Mouse (Mus musculus) intestine, embryonic 14.5 days (tissue): ENCODE results near the gene Gm45062. TPM values are rescaled to one million over a fixed set of nuclear protein-coding genes. Genes with fewer than 3 reads are reported as not detected.

Source experiments
- ATAC-seq: fragments of 200-750 bp; cut with Nextera tagmentation; replicated peaks from 2 replicates; pipeline ENCODE4 v1.8.0; 2017; ENCODE audit warnings: low read depth, moderate number of reproducible peaks, moderate TSS enrichment, moderate library complexity; ENCODE audit not compliant: low FRiP score, low TSS enrichment
- DNase-seq: peaks from one replicate; pipeline ENCODE4 v3.0.0-alpha.2; 2018; ENCODE audit warnings: low spot score
- H3K27ac ChIP-seq: fragments of 300-500 bp; sonication (generic); 2 replicates; pipeline ENCODE4 v1.5.1; 2014; ENCODE audit warnings: low read depth, mild to moderate bottlenecking, control low read depth
- H3K27me3 ChIP-seq: fragments of 300-500 bp; sonication (generic); replicated peaks from 2 replicates; pipeline ENCODE4 v1.6.1; 2014; ENCODE audit warnings: low read length, control low read depth; ENCODE audit not compliant: control insufficient read depth, insufficient read depth
- H3K36me3 ChIP-seq: fragments of 300-500 bp; sonication (generic); 2 replicates; pipeline ENCODE4 v1.6.1; 2014; ENCODE audit warnings: low read length, control low read depth; ENCODE audit not compliant: control insufficient read depth, insufficient read depth
- H3K4me1 ChIP-seq: fragments of 300-500 bp; sonication (generic); replicated peaks from 2 replicates; pipeline ENCODE4 v1.6.1; 2014; ENCODE audit warnings: low read length, control low read depth, mixed read lengths; ENCODE audit not compliant: control insufficient read depth, insufficient read depth
- H3K4me2 ChIP-seq: fragments of 300-500 bp; sonication (generic); 2 replicates; pipeline ENCODE4 v1.6.1; 2014; ENCODE audit warnings: low read length
- H3K4me3 ChIP-seq: fragments of 300-500 bp; sonication (generic); 2 replicates; pipeline ENCODE4 v1.5.1; 2014; ENCODE audit warnings: low read depth, low read length, control low read depth, mixed read lengths
- H3K9ac ChIP-seq: fragments of 300-500 bp; sonication (generic); 2 replicates; pipeline ENCODE4 v1.6.1; 2014; ENCODE audit warnings: mild to moderate bottlenecking, low read length
- H3K9me3 ChIP-seq: fragments of 300-500 bp; sonication (generic); 2 replicates; pipeline ENCODE4 v1.6.1; 2016; ENCODE audit warnings: low read length, control low read depth; ENCODE audit not compliant: control insufficient read depth
- WGBS: fragments of 180-500 bp; shearing (Covaris S2); extraction: QIAGEN DNeasy Blood & Tissue Kit; methylation state at CpG from one replicate; pipeline ENCODE4 v1.1.7; 2014; 5-methylcytosine and 5-hydroxymethylcytosine counted together
- polyA plus RNA-seq: library from polyadenylated mRNA; unstranded; fragments of >200 nt; fragmentation: Nextera tagmentation; extraction: Ambion mirVana; gene quantifications from 2 replicates; pipeline ENCODE4 v1.2.1, GENCODE M21; 2014

The Gm45062 gene
- polyA plus RNA-seq, 1 experiment from 2014 or later = 8.6 TPM

GRCm38 (mm10) chr6:8473498-8473897 lies 214.2 kb downstream of the Gm45062 start:
- Histone ChIP-seq H3K27ac (peak overlapping the region; percentile 36; the same call in 1 of the 2 replicates), H3K9me3 (no peaks in the 10 kb centered on the region), H3K4me2 (no peak overlapping the region), H3K4me1 (peaks cover 8% of the 10 kb centered on the region; the same call in 1 of the 2 replicates), H3K9ac (no peak overlapping the region), H3K36me3 (no peaks in the 10 kb centered on the region), H3K4me3 (no peak overlapping the region), H3K27me3 (no peaks in the 10 kb centered on the region)
- DNase-seq = no peak
- WGBS = 48% methylated on average over 5 of the region's 5 CpGs
- no peak for ATAC-seq

DNA sequence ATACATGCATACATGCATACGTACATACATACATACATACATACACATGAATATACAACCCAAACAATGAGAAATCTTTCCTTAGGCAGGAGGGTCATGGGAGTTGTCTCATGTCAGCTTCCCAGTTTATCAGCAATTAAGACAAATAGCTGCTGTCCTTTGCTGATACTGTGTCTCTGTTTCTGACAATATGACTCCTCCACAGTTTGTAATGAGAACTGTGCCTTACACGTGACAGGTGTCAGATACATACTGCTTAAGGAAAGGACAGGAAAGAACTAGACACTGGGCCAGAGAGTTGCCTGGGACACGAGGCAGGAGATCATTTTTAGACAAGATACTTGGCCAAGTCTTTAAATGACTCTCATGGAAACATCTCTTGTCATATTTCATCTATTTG lies 215.1 kb downstream of the Gm45062 start:
- peaks cover 8% of the 10 kb centered on the region; the same call in 1 of the 2 replicates for H3K4me1 ChIP-seq
- no peak for ATAC-seq

DNA sequence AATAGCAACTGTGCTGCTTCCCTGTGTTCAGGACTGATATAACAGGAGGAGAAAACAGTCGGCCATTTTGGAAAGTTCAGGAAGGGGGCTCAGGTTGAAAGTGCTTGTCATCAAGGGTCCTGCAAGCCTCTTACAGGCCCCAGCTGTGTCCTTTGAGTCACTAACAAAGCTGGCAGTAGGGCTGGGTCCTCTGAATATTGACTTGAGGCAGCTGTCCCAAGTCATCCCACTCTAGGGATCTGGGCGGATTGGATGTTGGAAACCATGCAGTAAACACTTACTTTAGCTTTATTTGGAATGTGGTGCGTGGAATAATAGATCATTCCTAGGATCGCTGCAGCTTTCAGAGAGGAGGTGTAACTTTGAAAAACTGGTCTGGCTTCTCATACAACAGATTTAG lies 215.6 kb downstream of the Gm45062 start:
- DNase-seq = no peak
- no peak for ATAC-seq

More for the DNA sequence above, 215.1 kb downstream of the Gm45062 start:
- Histone ChIP-seq H3K27ac (no peak overlapping the region), H3K4me2 (no peak overlapping the region), H3K9me3 (no peaks in the 10 kb centered on the region), H3K9ac (no peak overlapping the region), H3K27me3 (no peaks in the 10 kb centered on the region), H3K4me3 (no peak overlapping the region), H3K36me3 (no peaks in the 10 kb centered on the region)
- no peak for DNase-seq
- WGBS = 72% methylated on average over 3 of the region's 3 CpGs

GRCm38 (mm10) chr6:8479176-8479575 lies 219.9 kb downstream of the Gm45062 start:
- Histone ChIP-seq H3K9me3 (no peaks in the 10 kb centered on the region), H3K4me1 (0 out of 2 replicates have a peak, but pooled peaks cover 2% of the 10 kb centered on the region), H3K27ac (no peak overlapping the region), H3K4me3 (no peak overlapping the region), H3K36me3 (no peaks in the 10 kb centered on the region), H3K4me2 (no peak overlapping the region), H3K9ac (no peak overlapping the region), H3K27me3 (no peaks in the 10 kb centered on the region)
- ATAC-seq (no peak), DNase-seq (no peak)
- 57% methylated on average over 1 of the region's 1 CpGs for WGBS

More for the DNA sequence above, 215.6 kb downstream of the Gm45062 start:
- H3K9ac ChIP-seq = no peak overlapping the region
- H3K27ac ChIP-seq = no peak overlapping the region
- peaks cover 8% of the 10 kb centered on the region; the same call in 1 of the 2 replicates for H3K4me1 ChIP-seq
- H3K36me3 ChIP-seq = no peaks in the 10 kb centered on the region
- 64% methylated on average over 4 of the region's 4 CpGs for WGBS
- no peaks in the 10 kb centered on the region for H3K9me3 ChIP-seq
- H3K4me3 ChIP-seq = no peak overlapping the region
- no peak overlapping the region for H3K4me2 ChIP-seq
- H3K27me3 ChIP-seq = no peaks in the 10 kb centered on the region

GRCm38 (mm10) chr6:8484437-8485275 lies 225.4 kb downstream of the Gm45062 start:
- Histone ChIP-seq H3K4me1 (no peaks in the 10 kb centered on the region), H3K36me3 (no peaks in the 10 kb centered on the region), H3K4me3 (no peak overlapping the region), H3K27ac (no peak overlapping the region), H3K9ac (no peak overlapping the region), H3K4me2 (no peak overlapping the region), H3K27me3 (no peaks in the 10 kb centered on the region), H3K9me3 (no peaks in the 10 kb centered on the region)
- DNase-seq (no peak), ATAC-seq (no peak)
- WGBS = 92% methylated on average over 17 of the region's 17 CpGs

DNA sequence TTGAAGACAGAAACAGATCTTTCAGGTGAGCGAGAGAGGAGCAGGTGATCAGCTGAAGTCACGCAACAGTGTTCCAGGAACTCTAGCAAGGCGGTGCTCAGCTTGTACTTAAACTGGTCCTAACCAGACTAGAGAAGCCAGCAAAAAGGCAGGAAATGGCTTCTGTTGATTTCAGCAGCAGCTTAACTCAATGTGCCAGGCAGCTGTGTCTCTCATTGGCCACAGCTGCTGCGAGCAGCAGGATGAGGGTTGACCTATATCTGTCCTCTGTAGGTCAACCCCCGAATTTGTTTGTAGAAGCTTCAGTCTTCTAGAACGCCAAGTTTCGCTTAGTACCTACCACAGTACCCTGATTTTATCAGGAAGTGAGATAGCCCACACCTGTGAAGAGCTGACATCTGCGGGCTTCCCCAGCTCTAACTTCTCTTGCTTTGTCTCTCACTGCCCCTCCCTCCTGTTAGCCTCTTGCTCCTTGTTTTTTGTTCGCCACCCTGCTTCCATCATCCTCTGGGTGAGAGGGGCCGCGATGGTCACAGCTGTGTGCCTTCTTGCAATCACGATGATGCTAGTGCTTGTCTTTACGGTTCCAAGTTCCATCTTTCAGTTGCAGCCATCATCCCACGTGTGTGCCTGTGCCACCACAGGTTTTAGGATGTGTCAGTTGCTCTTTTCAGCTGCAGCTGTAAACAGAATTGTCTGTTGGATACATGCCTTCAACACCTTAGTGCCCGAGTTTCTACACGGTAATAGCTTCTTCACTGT lies 226.3 kb downstream of the Gm45062 start:
- Histone ChIP-seq H3K27ac (no peak overlapping the region), H3K4me2 (no peak overlapping the region), H3K9me3 (no peaks in the 10 kb centered on the region), H3K36me3 (no peaks in the 10 kb centered on the region), H3K9ac (no peak overlapping the region), H3K4me1 (no peaks in the 10 kb centered on the region), H3K27me3 (no peaks in the 10 kb centered on the region), H3K4me3 (no peak overlapping the region)
- DNase-seq (no peak), ATAC-seq (no peak)
- 72% methylated on average over 16 of the region's 16 CpGs for WGBS

DNA sequence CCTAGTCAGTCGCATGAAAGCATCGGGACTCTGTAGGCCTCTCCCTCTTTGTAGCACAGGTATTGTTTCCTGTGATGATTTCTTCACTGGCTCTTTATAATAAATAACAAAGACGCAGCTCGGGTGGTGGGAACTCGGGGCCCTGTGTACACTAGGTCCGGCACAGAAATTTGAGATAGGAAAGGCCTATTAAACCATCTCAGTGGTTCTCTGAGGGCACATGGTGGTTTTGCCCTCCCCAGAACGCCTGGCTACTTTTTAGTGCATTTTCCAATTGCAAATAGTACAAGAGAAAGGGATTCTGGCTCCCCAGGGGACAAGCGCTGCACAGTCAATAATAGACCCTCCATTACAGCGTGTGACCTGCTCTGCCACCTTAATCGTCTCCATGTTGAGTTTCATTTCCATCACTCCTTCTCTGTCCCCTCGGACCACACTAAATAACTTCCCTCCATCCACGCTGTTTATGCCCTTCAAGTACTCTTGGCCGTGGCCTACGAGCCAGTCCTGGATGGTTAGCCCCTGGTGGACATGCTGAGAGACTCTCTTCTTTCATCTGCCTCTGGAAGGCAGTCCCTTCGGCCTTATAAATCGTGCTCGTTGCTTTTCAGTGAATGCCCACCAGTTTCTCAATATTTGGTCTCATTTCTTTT lies 227.3 kb downstream of the Gm45062 start:
- 88% methylated on average over 17 of the region's 17 CpGs for WGBS
- Histone ChIP-seq H3K4me3 (no peak overlapping the region), H3K9me3 (no peaks in the 10 kb centered on the region), H3K36me3 (no peaks in the 10 kb centered on the region), H3K27ac (no peak overlapping the region), H3K27me3 (no peaks in the 10 kb centered on the region), H3K9ac (no peak overlapping the region), H3K4me2 (no peak overlapping the region), H3K4me1 (no peaks in the 10 kb centered on the region)
- DNase-seq (no peak), ATAC-seq (no peak)

DNA sequence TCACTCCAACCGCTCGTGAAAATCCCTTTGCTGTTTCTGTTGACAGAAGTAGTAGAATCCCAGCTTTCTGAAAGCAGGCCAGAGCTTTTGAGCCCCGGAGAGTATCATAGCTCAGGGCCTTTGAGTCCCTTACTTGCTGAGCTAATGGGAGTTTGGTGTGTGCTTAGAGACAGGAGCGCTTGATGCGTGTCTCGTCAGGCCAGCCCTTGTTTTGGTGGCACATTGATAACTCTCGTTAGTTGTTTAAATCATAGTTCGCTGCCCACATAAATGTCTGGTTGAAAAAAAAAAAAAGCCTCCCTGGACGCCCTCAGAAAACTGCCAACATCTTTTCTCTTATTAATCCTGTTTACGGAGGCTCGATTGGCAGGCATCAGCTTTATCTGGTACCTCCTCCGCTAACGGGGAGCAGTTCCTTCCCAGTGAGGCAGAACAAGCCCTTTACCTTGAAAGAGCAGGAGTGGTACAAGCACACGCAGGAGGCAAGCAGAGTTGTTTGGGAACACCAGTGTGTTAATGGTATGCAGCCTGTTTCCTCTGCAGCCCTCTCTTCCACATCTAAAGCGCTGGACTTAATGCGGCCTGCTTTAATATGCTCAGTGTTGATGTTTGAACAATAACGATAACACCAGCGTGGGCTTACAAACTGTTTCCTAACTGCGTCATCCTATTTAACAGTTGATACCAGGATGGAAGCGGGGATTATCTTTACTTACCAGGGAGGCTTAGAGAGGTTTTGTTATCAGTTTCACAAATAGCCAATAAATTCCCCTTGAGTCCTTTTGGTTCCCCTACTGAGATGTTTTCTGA lies 228.0 kb downstream of the Gm45062 start:
- H3K4me1 ChIP-seq = no peaks in the 10 kb centered on the region
- ATAC-seq (no peak), DNase-seq (no peak)
- no peak overlapping the region for H3K27ac ChIP-seq
- H3K4me2 ChIP-seq = no peak overlapping the region
- H3K9ac ChIP-seq = no peak overlapping the region
- H3K36me3 ChIP-seq = no peaks in the 10 kb centered on the region
- no peaks in the 10 kb centered on the region for H3K9me3 ChIP-seq
- no peak overlapping the region for H3K4me3 ChIP-seq
- H3K27me3 ChIP-seq = no peaks in the 10 kb centered on the region
- WGBS = 61% methylated on average over 20 of the region's 20 CpGs
